Mouse (Mus musculus): ENCODE measurements around the gene Kif14. TPM values are rescaled to one million over a fixed set of nuclear protein-coding genes. Genes with fewer than 3 reads are reported as not detected.

The Kif14 gene
- polyA plus RNA-seq, 1 experiment from 2014 or later = 0.79 TPM

DNA sequence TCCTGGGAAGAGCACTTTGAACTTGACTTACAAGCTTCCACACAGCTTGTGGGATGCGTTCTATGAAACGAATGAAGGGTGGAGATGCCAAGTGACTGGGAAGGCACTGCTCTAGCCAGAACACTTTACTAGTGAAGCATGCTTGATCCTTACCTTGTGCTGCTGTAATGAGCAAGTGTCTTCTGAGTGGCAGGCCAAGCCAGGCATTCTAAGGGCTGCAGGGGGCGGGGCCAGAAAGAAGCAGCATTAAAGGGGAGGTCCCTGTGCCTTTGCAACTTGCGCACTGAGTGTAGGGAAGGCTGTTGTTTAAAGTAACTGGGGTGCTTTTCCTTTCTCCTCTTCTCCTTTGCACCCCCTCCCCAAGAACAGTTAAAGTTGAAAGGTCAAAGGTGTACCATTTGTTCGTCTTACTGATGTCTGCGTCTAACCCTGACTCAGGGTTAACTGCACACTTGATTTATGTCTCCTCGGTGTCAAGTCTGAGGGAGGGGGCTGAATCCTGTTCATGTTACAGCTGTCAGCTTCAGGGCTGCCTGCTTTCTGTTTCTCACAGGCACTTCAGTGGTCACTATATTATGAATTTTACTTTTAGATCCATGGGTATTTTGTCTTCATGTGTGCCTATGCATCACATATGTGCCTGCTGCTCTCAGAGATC lies 52.7 kb downstream of the Kif14 start:
- no peaks in the 10 kb centered on the region for H3K36me3 ChIP-seq (ENCODE audit: inconsistent target)
- H3K4me3 ChIP-seq (ENCODE audit: inconsistent target) = no peak overlapping the region
- H3K27ac ChIP-seq = no peak overlapping the region
- 98% methylated on average over 6 of the region's 7 CpGs for WGBS (ENCODE audit: missing documents)
- no peaks in the 10 kb centered on the region for H3K79me2 ChIP-seq (ENCODE audit: inconsistent target)

DNA sequence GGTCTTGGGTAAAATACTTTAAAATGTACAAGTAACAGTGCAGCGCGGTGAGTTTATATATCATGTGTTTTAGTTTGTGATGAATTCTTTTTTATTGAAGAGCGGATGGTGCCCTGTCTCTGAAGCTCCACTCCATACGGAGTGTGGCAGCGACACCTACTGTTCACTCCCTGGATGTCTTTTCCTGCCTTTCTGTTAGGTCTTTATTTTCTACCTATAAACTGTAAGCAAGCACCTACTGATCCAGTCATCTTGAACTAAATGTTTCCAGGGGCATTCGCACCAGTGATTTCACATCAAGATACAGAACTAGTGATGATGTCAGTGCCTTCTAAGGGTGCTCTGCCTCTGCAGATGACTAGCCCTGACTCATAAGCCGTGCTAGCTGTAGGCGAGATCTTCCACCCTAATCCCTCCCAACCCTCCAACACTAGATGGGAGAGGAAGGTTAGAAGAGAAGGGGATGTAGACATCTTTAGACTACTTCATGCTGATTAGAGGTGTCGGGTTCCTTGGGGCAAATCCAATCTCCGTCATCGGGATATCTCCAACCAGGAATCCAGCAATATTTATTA lies 55.3 kb downstream of the Kif14 start:
- Histone ChIP-seq H3K4me3 (ENCODE audit: inconsistent target) (no peak overlapping the region), H3K79me2 (ENCODE audit: inconsistent target) (no peaks in the 10 kb centered on the region), H3K36me3 (ENCODE audit: inconsistent target) (no peaks in the 10 kb centered on the region), H3K27ac (no peak overlapping the region)
- 96% methylated on average over 11 of the region's 11 CpGs for WGBS (ENCODE audit: missing documents)

DNA sequence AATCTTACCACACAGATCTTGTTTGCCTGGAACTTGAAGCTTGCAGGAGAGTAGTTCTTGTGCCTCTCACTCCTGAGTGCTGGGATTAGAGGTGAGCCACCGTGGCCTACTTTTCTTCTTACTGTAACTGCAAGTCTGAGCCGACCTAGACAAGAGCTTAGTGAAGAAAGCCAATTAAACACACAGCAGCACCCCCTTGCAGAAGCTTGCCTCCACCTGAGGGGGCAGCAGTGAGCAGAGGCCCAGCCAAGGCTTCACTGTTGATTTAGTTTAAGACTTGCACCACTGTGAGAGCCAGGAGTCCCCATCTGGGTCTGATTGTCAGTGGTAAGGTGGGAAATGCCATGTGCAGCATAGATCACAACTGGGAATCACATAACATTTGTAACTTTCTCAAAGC lies 58.8 kb downstream of the Kif14 start:
- no peaks in the 10 kb centered on the region for H3K79me2 ChIP-seq (ENCODE audit: inconsistent target)
- H3K4me3 ChIP-seq (ENCODE audit: inconsistent target) = no peak overlapping the region
- WGBS (ENCODE audit: missing documents) = 23% methylated on average over 2 of the region's 2 CpGs
- no peak overlapping the region for H3K27ac ChIP-seq
- H3K36me3 ChIP-seq (ENCODE audit: inconsistent target) = no peaks in the 10 kb centered on the region

DNA sequence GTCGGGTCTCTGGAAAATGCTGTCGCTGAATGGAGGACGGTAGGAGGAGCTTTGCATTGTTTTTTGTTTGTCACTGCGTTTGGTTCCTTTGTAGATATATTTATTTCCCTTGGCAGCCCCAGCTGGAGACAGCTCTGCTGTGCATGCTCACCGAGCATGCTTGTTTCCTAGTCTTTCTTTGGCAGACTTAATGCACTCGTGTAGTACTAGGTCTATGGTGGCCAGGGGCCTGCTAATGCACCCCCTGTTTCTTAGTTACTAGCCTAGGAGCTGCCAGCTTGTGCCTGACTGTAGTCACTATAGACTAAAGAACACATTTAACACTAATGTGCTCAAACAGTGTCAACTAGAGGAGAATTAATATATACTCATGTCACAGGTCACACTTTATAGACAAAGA lies 59.7 kb downstream of the Kif14 start:
- no peaks in the 10 kb centered on the region for H3K36me3 ChIP-seq (ENCODE audit: inconsistent target)
- 98% methylated on average over 6 of the region's 6 CpGs for WGBS (ENCODE audit: missing documents)
- H3K27ac ChIP-seq = no peak overlapping the region
- H3K79me2 ChIP-seq (ENCODE audit: inconsistent target) = no peaks in the 10 kb centered on the region
- H3K4me3 ChIP-seq (ENCODE audit: inconsistent target) = no peak overlapping the region

DNA sequence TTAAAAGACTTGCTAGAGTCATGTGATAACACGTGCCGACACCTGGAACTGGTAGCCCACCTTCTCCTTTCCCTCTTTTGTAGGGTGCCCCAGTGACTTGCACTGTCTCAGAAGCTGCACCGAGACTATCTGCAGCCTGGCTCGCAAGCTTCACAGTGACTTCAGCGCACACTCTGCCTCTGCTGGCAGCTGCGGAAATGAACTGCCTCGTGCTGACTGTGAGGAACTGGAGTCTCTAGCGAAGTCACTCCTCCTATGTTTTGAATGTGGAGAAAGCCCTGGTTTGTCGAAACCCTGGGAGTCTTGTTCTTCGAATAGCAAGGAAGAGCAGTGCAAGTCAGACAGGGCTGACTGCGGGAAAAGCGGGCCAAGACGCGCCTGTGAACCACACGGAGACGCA lies 61.0 kb downstream of the Kif14 start:
- no peak overlapping the region for H3K4me3 ChIP-seq (ENCODE audit: inconsistent target)
- 94% methylated on average over 16 of the region's 16 CpGs for whole genome bisulfite sequencing (ENCODE audit: missing documents)
- no peak overlapping the region for H3K27ac ChIP-seq
- no peaks in the 10 kb centered on the region for H3K79me2 ChIP-seq (ENCODE audit: inconsistent target)
- H3K36me3 ChIP-seq (ENCODE audit: inconsistent target) = no peaks in the 10 kb centered on the region

DNA sequence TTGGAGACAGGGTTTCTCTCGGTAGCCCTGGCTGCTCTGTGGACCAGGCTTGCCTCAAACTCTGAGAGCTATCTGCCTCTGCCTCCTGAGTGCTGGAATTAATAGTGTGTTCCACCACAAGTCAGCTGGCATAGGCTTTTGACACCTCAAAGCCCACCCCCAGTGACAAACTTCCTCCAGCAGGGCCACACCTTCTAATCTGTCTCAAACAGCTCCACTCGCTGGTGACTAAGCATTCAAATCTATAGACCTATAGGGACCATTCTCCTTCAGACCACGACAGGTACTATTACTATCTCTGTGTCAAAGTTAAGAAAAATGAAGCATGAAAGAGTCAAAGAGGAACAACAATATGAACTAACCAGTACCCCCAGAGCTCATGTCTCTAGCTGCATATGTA lies 66.4 kb downstream of the Kif14 start:
- 89% methylated on average over 3 of the region's 3 CpGs for whole genome bisulfite sequencing (ENCODE audit: missing documents)
- no peak overlapping the region for H3K27ac ChIP-seq
- no peaks in the 10 kb centered on the region for H3K36me3 ChIP-seq (ENCODE audit: inconsistent target)
- H3K79me2 ChIP-seq (ENCODE audit: inconsistent target) = no peaks in the 10 kb centered on the region
- no peak overlapping the region for H3K4me3 ChIP-seq (ENCODE audit: inconsistent target)

DNA sequence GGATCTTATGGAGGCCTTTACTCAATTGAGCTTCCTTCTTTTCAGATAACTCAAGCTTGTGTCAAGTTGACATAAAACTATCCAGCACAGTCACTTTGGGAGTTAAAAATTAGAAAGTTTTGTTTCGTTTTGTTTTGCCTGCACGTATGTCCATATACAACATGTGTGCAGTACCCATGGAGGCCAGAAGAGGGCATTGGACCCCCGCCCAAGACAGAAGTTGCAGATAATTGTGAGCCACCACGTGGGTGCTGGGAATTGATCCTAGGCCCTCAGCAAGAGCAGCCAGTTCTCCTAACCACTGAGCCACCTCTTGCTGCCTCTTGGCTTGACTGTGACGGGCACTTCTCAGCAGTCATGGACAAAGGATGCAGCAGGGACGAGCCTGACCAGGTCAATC lies 70.8 kb downstream of the Kif14 start:
- WGBS (ENCODE audit: missing documents) = 91% methylated on average over 6 of the region's 6 CpGs
- Histone ChIP-seq H3K27ac (no peak overlapping the region), H3K36me3 (ENCODE audit: inconsistent target) (no peaks in the 10 kb centered on the region), H3K4me3 (ENCODE audit: inconsistent target) (no peak overlapping the region), H3K79me2 (ENCODE audit: inconsistent target) (no peaks in the 10 kb centered on the region)

DNA sequence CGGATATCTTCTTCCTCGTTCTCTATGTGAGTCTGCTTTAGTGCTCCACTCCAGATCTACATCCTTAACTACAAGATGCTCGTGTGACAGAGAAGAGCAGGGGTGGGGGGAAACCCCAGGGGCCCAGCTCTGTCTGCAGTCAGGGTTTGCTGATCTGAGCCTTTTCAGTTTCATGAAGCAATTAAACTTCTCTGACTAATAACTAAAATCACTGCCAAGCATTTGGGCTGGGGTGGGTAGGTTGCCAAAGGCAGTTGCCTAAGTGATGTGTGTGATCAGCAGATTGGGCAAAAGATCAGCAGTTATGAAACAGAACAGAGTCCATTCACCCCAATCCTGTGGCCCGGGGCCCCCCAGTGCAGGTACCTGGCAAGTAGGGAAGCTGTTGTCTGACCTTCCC lies 72.1 kb downstream of the Kif14 start:
- Histone ChIP-seq H3K27ac (no peak overlapping the region), H3K79me2 (ENCODE audit: inconsistent target) (no peaks in the 10 kb centered on the region), H3K36me3 (ENCODE audit: inconsistent target) (no peaks in the 10 kb centered on the region), H3K4me3 (ENCODE audit: inconsistent target) (no peak overlapping the region)
- 87% methylated on average over 4 of the region's 4 CpGs for WGBS (ENCODE audit: missing documents)

DNA sequence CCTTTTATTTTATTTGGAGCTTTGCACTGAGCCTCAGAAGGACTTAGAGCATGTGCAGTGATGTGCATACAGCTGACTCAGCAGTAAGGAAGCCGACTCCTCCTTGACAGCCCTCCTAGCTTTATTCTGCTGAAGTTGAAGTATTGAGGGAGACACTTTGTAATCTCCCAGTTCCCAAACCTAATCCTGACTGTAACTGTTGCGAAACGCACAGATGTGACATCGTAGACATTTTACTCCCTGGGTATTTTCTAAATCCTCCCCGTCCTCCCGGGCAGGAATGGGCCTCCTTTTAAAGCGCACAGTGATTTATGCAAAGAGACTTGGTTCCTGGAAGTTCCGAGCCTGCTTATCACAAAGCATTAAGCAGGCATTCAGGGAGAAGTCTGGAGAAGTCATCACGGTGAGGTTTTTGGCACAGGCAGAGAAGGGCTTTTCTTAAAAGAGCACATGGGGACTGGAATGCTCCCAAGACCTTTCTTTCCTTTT lies 74.3 kb downstream of the Kif14 start:
- H3K4me3 ChIP-seq (ENCODE audit: inconsistent target) = no peak overlapping the region
- no peak overlapping the region for H3K27ac ChIP-seq
- H3K36me3 ChIP-seq (ENCODE audit: inconsistent target) = no peaks in the 10 kb centered on the region
- WGBS (ENCODE audit: missing documents) = 72% methylated on average over 9 of the region's 9 CpGs
- no peaks in the 10 kb centered on the region for H3K79me2 ChIP-seq (ENCODE audit: inconsistent target)

DNA sequence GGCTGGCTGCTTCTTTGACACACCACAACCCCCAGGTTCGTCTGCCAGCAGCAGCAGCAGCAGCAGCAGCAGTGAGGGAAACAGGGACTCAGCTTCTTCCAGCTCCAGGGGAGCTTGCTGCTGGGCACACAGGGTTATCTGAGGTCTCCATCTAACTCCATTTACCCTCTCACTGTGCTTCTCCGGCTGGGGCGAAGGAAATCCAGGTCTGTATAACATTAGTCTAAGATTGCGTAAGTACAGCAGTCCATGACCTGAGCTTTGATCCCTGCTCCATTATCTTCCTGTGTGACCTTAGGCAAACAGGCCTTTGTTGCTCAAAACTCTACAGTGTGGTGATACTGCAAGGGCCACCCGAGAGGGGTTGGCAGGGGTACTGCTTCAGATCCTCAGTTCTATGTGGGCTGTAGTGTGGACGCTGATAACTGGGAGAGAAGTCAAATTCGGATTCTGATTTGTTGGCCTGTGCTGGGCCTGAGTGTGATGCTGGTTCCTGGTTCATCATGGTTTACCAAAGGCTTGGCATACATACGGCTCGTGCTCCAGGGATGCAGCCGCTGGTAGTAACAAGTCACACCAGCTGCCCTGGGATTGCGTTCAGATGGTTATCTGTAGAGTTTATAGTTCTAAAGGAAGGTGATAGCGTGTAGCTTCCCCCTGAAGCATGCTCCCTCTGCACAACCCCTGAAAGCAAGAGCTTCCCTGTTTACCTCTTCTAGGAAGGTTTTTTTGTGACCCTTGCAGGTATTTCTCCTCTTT lies 75.7 kb downstream of the Kif14 start:
- H3K36me3 ChIP-seq (ENCODE audit: inconsistent target) = no peaks in the 10 kb centered on the region
- H3K79me2 ChIP-seq (ENCODE audit: inconsistent target) = no peaks in the 10 kb centered on the region
- no peak overlapping the region for H3K27ac ChIP-seq
- no peak overlapping the region for H3K4me3 ChIP-seq (ENCODE audit: inconsistent target)
- WGBS (ENCODE audit: missing documents) = 78% methylated on average over 12 of the region's 12 CpGs

DNA sequence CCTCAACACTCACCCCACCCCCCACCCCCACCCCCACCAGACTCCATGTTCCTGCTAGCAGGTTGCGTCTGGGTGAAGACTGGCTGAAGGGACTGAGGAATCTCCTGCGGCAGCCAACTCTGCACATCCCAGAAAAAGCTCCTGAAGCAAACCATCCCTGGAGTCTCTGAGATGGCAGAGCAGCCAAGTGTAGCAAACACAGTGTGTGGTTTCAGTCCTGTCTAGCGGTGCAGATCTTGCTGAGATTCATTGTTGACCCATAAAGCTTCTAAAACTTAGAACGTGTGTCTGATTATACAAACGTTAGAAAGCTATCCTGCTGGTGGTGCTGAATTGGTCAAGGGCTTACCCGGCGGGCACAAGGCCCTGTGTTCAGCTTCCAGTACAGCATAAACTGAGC lies 77.8 kb downstream of the Kif14 start:
- no peaks in the 10 kb centered on the region for H3K36me3 ChIP-seq (ENCODE audit: inconsistent target)
- 91% methylated on average over 5 of the region's 7 CpGs for WGBS (ENCODE audit: missing documents)
- no peak overlapping the region for H3K27ac ChIP-seq
- H3K79me2 ChIP-seq (ENCODE audit: inconsistent target) = no peaks in the 10 kb centered on the region
- H3K4me3 ChIP-seq (ENCODE audit: inconsistent target) = no peak overlapping the region

DNA sequence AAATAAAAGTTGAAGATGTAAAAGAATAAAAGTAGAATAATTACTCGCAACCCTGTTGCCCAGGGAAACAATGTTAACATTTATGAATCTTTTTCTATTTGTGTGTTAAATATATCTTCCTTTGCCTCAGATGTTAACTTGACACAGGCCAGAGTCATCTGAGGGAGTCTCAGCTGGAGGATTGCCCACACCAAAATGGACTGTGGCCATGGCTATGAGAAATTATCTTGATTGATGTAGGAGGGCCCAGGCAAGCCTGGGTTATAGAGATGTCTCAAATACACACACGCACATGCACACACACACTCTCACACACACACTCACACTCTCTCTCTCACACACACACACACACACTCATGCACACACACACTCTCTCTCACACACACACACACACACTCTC lies 80.9 kb downstream of the Kif14 start:
- Histone ChIP-seq H3K4me3 (ENCODE audit: inconsistent target) (no peak overlapping the region), H3K27ac (no peak overlapping the region), H3K79me2 (ENCODE audit: inconsistent target) (no peaks in the 10 kb centered on the region), H3K36me3 (ENCODE audit: inconsistent target) (no peaks in the 10 kb centered on the region)
- WGBS (ENCODE audit: missing documents) = 95% methylated on average over 2 of the region's 2 CpGs

DNA sequence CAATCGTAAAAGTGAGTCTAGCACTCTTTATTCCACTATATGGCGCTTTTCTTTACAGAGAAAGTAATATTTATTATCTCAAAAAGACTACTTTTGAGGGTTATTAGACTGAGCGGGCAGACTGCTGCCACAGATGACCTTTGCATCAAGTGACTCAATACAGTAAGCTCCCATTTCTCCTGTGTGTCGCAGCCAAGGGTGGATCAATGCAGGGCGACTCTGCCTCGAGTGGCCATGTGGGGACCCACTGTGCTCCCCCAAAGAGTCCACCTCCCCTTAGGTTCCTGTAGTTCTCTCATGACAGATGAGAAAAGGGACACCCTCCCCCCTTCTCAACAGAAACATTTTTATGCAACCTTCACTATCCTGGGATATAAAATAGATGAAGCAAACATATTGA lies 84.1 kb downstream of the Kif14 start:
- Histone ChIP-seq H3K79me2 (ENCODE audit: inconsistent target) (no peaks in the 10 kb centered on the region), H3K36me3 (ENCODE audit: inconsistent target) (no peaks in the 10 kb centered on the region), H3K27ac (no peak overlapping the region), H3K4me3 (ENCODE audit: inconsistent target) (no peak overlapping the region)
- 98% methylated on average over 6 of the region's 6 CpGs for WGBS (ENCODE audit: missing documents)

DNA sequence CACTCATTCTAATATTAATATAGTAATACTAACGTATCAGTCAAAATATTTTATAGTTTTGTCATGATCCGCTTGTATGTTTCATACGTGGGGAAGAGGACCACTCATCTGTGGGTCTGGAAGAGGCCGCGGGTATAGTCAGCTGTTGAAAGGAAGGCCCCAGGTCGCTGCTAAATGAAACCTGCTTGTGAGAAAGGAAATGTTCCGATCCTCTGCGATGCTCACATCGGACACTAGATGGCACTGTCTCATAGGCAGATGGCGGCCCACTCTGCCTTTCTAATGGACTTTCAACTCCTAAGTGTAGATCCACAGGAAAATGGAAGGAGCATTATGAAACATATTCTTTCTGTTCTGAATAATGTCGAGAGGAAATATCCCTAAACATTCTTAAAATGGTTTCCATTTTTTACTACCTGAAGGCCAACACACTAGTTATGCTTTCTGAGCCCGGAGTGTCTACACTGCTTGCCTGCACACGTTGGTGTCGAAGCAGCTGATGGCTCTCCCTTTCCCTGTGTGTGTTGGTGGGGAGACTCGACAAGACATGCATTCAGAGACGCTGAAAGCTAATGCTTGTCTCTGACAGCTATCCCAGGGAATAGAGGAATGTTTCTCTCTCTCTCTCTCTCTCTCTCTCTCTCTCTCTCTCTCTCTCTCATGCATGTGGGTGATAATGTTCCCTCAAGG lies 84.9 kb downstream of the Kif14 start:
- H3K36me3 ChIP-seq (ENCODE audit: inconsistent target) = no peaks in the 10 kb centered on the region
- WGBS (ENCODE audit: missing documents) = 25% methylated on average over 15 of the region's 16 CpGs
- H3K27ac ChIP-seq = no peak overlapping the region
- no peaks in the 10 kb centered on the region for H3K79me2 ChIP-seq (ENCODE audit: inconsistent target)
- H3K4me3 ChIP-seq (ENCODE audit: inconsistent target) = no peak overlapping the region

DNA sequence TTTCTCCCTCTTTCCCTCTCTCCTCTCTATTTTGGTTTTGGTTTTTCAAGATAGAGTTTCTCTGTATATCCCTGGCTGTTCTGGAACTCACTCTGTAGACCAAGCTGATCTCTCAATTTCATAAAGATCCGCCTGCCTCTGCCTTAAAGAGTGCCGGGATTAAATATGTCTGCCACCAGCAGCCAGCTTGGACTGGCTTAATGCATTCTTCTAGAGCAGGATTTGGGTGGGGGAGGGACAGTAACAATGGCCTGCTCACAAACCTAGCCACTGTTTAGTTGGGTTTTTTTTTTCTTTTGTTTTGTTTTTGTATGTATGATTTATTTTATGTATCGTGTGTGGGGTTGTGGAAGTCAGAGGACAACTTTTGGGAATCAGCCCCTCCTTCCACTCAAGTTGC lies 88.5 kb downstream of the Kif14 start:
- Histone ChIP-seq H3K36me3 (ENCODE audit: inconsistent target) (no peaks in the 10 kb centered on the region), H3K27ac (no peak overlapping the region), H3K79me2 (ENCODE audit: inconsistent target) (no peaks in the 10 kb centered on the region), H3K4me3 (ENCODE audit: inconsistent target) (no peak overlapping the region)
- 100% methylated on average over 3 of the region's 3 CpGs for WGBS (ENCODE audit: missing documents)
